Mouse (Mus musculus) liver, embryonic 14.5 days (tissue): ENCODE data around the gene Dscam.

Source experiments
- CTCF ChIP-seq: IDR thresholded peaks from 2 replicates; pipeline ENCODE4 v1.5.1; 2016; ENCODE audit warnings: antibody characterized with exemption, low read depth, control low read depth
- EP300 ChIP-seq: IDR thresholded peaks from 2 replicates; pipeline ENCODE4 v1.6.1; 2016; ENCODE audit warnings: antibody characterized with exemption, low read depth

DNA sequence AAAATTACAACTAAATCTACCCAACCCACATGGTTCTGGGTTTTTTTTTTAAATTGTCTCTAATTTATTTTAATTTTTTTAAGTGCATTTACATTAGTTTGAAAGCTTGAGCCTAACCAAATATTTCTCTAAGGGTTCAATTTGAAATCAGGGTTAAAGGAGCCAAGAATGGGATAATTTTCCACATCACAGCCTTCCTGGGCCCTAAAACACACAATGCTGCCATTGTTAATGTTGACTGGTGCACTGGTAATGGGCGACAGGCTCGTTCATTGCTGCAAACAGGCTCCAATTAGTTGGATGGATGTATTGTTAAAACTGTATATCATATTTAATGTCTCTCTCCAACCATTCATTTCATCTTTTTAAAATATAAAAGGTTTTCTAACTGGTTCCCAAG lies 48.8 kb upstream of the Dscam start:
- TF ChIP-seq CTCF (no peak), EP300 (no peak)
